Mouse (Mus musculus) heart, postnatal 0 days (tissue): ENCODE measurements around the gene Eppin.

Source experiments
- CTCF ChIP-seq: IDR thresholded peaks from 2 replicates; pipeline ENCODE4 v1.5.1; 2016; ENCODE audit warnings: antibody characterized with exemption, control low read depth, low read depth
- EP300 ChIP-seq: IDR thresholded peaks from 2 replicates; pipeline ENCODE4 v1.6.1; 2016; ENCODE audit warnings: antibody characterized with exemption, low read depth

DNA sequence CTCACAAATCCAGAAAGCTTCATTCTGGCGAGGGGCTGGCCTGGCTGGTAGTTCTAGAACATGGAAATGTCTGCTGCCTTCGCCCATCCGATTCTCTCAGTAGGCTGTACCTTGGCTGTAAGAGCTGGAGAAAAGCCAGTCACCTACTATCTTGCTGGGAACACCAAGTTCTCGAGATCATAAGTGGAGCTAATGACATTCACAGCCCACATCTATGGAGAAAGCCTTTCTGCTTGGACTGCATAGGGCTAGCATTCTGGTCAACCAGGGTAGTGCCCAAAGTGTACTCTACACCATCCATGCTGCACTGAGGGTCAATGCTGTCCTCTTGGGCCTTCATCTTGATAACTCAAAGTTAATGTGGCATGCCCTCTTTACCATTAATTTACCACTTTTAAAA is at the start of gene Eppin:
- no peak for TF ChIP-seq EP300
- no peak for TF ChIP-seq CTCF
